Mouse (Mus musculus): ENCODE results near the gene Gtse1. TPM values are rescaled to one million over a fixed set of nuclear protein-coding genes. Genes with fewer than 3 reads are reported as not detected.
"Not testable (repeated sequence)": the region's sequence is repeated elsewhere in the genome, so short reads cannot be mapped to it uniquely, and the experiment has no call there.

Gene Gtse1
- polyA plus RNA-seq, 1 experiment from 2014 or later = 27.2 TPM

- Histone ChIP-seq H3K4me3 (peak within 1 kb of the TSS; percentile 63), H3K9me3 (no peaks in the 10 kb centered on the region), H3K27me3 (no peaks in the 10 kb centered on the region), H3K36me3 (peaks cover 3% of the 10 kb centered on the region; the same call in 1 of the 2 replicates), H3K4me1 (peaks cover 11% of the 10 kb centered on the region), H3K4me2 (peak within 1 kb of the TSS; percentile 83), H3K9ac (peak within 1 kb of the TSS; percentile 77), H3K27ac (peak within 1 kb of the TSS; percentile 44; the same call in 1 of the 2 replicates)
- WGBS = under 1% methylated on average over 27 of the region's 27 CpGs
- peak; percentile 65; the same call in 1 of the 2 replicates for ATAC-seq (ENCODE audit: insufficient number of reproducible peaks, insufficient read depth, low FRiP score, low TSS enrichment, low read depth)
These were observed 27.5 kb upstream of the Gtse1 start, which contains the start of gene Ttc38 for GRCm38 (mm10) chr15:85831954-85832590. Gene Ttc38 (plus strand): TSS chr15:85832306.

- Histone ChIP-seq H3K4me3 (peak overlapping the region; percentile 63), H3K9me3 (no peaks in the 10 kb centered on the region), H3K36me3 (peaks cover 3% of the 10 kb centered on the region; the same call in 1 of the 2 replicates), H3K4me1 (peaks cover 11% of the 10 kb centered on the region), H3K9ac (peak overlapping the region; percentile 77), H3K4me2 (peak overlapping the region; percentile 83), H3K27ac (peak overlapping the region; percentile 44; the same call in 1 of the 2 replicates), H3K27me3 (no peaks in the 10 kb centered on the region)
- 38% methylated on average over 8 of the region's 8 CpGs for WGBS
- ATAC-seq (ENCODE audit: insufficient number of reproducible peaks, insufficient read depth, low FRiP score, low TSS enrichment, low read depth) = no peak
These were observed 26.9 kb upstream of the Gtse1 start for GRCm38 (mm10) chr15:85832599-85832998.

DNA sequence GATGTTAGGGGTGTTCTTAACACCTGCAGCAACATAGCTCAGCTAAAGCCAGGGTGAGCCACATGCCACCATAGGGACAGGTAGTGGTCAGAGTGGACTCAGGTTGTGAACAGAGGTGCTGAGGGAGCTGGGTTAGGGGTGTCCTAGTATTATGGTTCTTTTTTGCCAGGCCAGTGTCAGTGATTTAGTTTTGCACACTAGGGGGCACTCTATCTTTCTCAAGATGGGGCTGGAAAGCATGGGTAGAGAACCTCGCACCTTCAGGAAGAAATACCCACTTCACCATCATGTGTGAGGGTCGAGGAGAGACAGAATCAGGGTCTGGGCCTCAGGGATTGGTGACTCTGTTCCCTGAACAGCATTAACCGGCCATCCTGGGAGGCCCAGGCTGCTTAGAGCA is 24.2 kb upstream of the Gtse1 start:
- no peak overlapping the region for H3K4me3 ChIP-seq
- H3K9me3 ChIP-seq = no peaks in the 10 kb centered on the region
- peaks cover 11% of the 10 kb centered on the region for H3K4me1 ChIP-seq
- H3K27me3 ChIP-seq = no peaks in the 10 kb centered on the region
- H3K36me3 ChIP-seq = peaks cover 3% of the 10 kb centered on the region; the same call in 1 of the 2 replicates
- 56% methylated on average over 3 of the region's 3 CpGs for WGBS
- H3K9ac ChIP-seq = no peak overlapping the region
- H3K27ac ChIP-seq = no peak overlapping the region
- H3K4me2 ChIP-seq = no peak overlapping the region
- no peak for ATAC-seq (ENCODE audit: insufficient number of reproducible peaks, insufficient read depth, low FRiP score, low TSS enrichment, low read depth)

GRCm38 (mm10) chr15:85836887-85837286 is 22.7 kb upstream of the Gtse1 start:
- Histone ChIP-seq H3K27ac (no peak overlapping the region), H3K36me3 (peaks cover 3% of the 10 kb centered on the region; the same call in 1 of the 2 replicates), H3K4me1 (peaks cover 6% of the 10 kb centered on the region), H3K9me3 (no peaks in the 10 kb centered on the region), H3K4me3 (no peak overlapping the region), H3K9ac (no peak overlapping the region), H3K4me2 (no peak overlapping the region), H3K27me3 (no peaks in the 10 kb centered on the region)
- no peak for ATAC-seq (ENCODE audit: insufficient number of reproducible peaks, insufficient read depth, low FRiP score, low TSS enrichment, low read depth)
- 89% methylated on average over 5 of the region's 5 CpGs for WGBS

GRCm38 (mm10) chr15:85840983-85841382 is 18.6 kb upstream of the Gtse1 start:
- Histone ChIP-seq H3K36me3 (peaks cover 8% of the 10 kb centered on the region; the same call in 1 of the 2 replicates), H3K4me2 (no peak overlapping the region), H3K27ac (no peak overlapping the region), H3K27me3 (no peaks in the 10 kb centered on the region), H3K9ac (no peak overlapping the region), H3K4me3 (no peak overlapping the region), H3K4me1 (no peaks in the 10 kb centered on the region), H3K9me3 (no peaks in the 10 kb centered on the region)
- WGBS = 39% methylated on average over 6 of the region's 6 CpGs
- ATAC-seq (ENCODE audit: insufficient number of reproducible peaks, insufficient read depth, low FRiP score, low TSS enrichment, low read depth) = no peak

- Histone ChIP-seq H3K9me3 (no peaks in the 10 kb centered on the region), H3K9ac (no peak overlapping the region), H3K4me1 (no peaks in the 10 kb centered on the region), H3K27me3 (no peaks in the 10 kb centered on the region), H3K27ac (no peak overlapping the region), H3K4me2 (no peak overlapping the region), H3K36me3 (0 out of 2 replicates have a peak, but pooled peaks cover 7% of the 10 kb centered on the region), H3K4me3 (no peak overlapping the region)
- no peak; the same call in 1 of the 2 replicates for ATAC-seq (ENCODE audit: insufficient number of reproducible peaks, insufficient read depth, low FRiP score, low TSS enrichment, low read depth)
- 76% methylated on average over 5 of the region's 5 CpGs for WGBS
These were observed 17.7 kb upstream of the Gtse1 start for GRCm38 (mm10) chr15:85841796-85842360.

DNA sequence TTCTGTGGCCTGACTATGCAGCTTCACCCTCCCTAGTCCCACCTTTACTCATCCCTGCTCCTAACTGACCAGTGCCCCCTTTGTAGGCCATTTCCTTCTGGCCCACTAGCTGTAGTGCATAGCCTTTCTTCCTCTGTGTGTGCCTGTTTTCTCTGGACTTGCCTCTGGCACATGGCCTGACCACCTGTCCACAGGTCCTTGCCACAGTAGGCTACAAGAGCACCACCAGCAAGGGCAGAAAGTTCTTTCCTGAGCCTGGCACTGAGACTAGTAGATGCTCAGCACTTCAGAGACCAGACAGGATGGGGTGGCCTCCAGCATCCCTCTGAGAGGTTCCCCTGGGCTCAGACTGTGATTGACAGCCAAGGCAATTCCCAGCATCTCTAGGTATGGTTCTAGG is 14.5 kb upstream of the Gtse1 start:
- Histone ChIP-seq H3K9ac (no peak overlapping the region), H3K4me2 (no peak overlapping the region), H3K4me1 (no peaks in the 10 kb centered on the region), H3K27ac (no peak overlapping the region), H3K27me3 (no peaks in the 10 kb centered on the region), H3K36me3 (0 out of 2 replicates have a peak, but pooled peaks cover 7% of the 10 kb centered on the region), H3K9me3 (no peaks in the 10 kb centered on the region), H3K4me3 (no peak overlapping the region)
- no peak for ATAC-seq (ENCODE audit: insufficient number of reproducible peaks, insufficient read depth, low FRiP score, low TSS enrichment, low read depth)

- Histone ChIP-seq H3K9me3 (no peaks in the 10 kb centered on the region), H3K27me3 (no peaks in the 10 kb centered on the region), H3K27ac (no peak overlapping the region), H3K4me1 (no peaks in the 10 kb centered on the region), H3K9ac (no peak overlapping the region), H3K4me3 (no peak overlapping the region), H3K36me3 (0 out of 2 replicates have a peak, but pooled peaks cover 11% of the 10 kb centered on the region), H3K4me2 (no peak overlapping the region)
- no peak for ATAC-seq (ENCODE audit: insufficient number of reproducible peaks, insufficient read depth, low FRiP score, low TSS enrichment, low read depth)
- WGBS = 84% methylated on average over 12 of the region's 12 CpGs
These were observed 7.7 kb upstream of the Gtse1 start for GRCm38 (mm10) chr15:85851656-85852392.

- Histone ChIP-seq H3K9ac (peak overlapping the region; percentile 87), H3K27ac (peak overlapping the region; percentile 65), H3K9me3 (no peaks in the 10 kb centered on the region), H3K27me3 (no peaks in the 10 kb centered on the region), H3K4me1 (peaks cover 20% of the 10 kb centered on the region), H3K4me2 (peak overlapping the region; percentile 86), H3K36me3 (peaks cover 27% of the 10 kb centered on the region), H3K4me3 (peak overlapping the region; percentile 83)
- WGBS = 12% methylated on average over 15 of the region's 15 CpGs
- peak; percentile 8; the same call in 1 of the 2 replicates for ATAC-seq (ENCODE audit: insufficient number of reproducible peaks, insufficient read depth, low FRiP score, low TSS enrichment, low read depth)
These were observed 510 bp upstream of the Gtse1 start for GRCm38 (mm10) chr15:85858980-85859489.

- WGBS = 87% methylated on average over 7 of the region's 7 CpGs
These were observed 6.4 kb downstream of the Gtse1 start for GRCm38 (mm10) chr15:85865913-85866312.

GRCm38 (mm10) chr15:85867696-85868095 is 8.2 kb downstream of the Gtse1 start:
- peaks cover 92% of the 10 kb centered on the region for H3K36me3 ChIP-seq
- no peaks in the 10 kb centered on the region for H3K27me3 ChIP-seq
- no peak overlapping the region for H3K4me2 ChIP-seq
- no peak overlapping the region for H3K4me3 ChIP-seq
- H3K9ac ChIP-seq = 0 out of 2 replicates have a peak overlapping the region, but pooled peaks have one; percentile 21
- ATAC-seq (ENCODE audit: insufficient number of reproducible peaks, insufficient read depth, low FRiP score, low TSS enrichment, low read depth) = no peak
- 50% methylated on average over 6 of the region's 6 CpGs for WGBS
- H3K9me3 ChIP-seq = no peaks in the 10 kb centered on the region
- no peaks in the 10 kb centered on the region for H3K4me1 ChIP-seq
- H3K27ac ChIP-seq = no peak overlapping the region

More at GRCm38 (mm10) chr15:85865913-85866312, 6.4 kb downstream of the Gtse1 start:
- H3K27ac ChIP-seq; H3K27me3 ChIP-seq; ATAC-seq (ENCODE audit: insufficient number of reproducible peaks, insufficient read depth, low FRiP score, low TSS enrichment, low read depth); H3K4me3 ChIP-seq; H3K9ac ChIP-seq; H3K4me1 ChIP-seq; H3K9me3 ChIP-seq; H3K4me2 ChIP-seq: not testable (repeated sequence)
- peaks cover 84% of the 10 kb centered on the region for H3K36me3 ChIP-seq
